Mouse (Mus musculus) MEL (cell line): ENCODE measurements around the gene 4930455H04Rik.

Source experiments
- CHD1 ChIP-seq: IDR thresholded peaks from 2 replicates; pipeline ENCODE4 v1.6.1; 2012; ENCODE audit warnings: low read depth, mild to moderate bottlenecking, inconsistent platforms, low read length, improper control_type of control experiment
- GABPA ChIP-seq: IDR thresholded peaks from 2 replicates; pipeline ENCODE4 v1.6.1; 2012; ENCODE audit warnings: low read depth, mild to moderate bottlenecking, inconsistent platforms, low read length, improper control_type of control experiment, moderate library complexity
- GATA1 ChIP-seq: IDR thresholded peaks from 2 replicates; pipeline ENCODE4 v1.6.1; 2011; ENCODE audit warnings: low read depth, low read length, improper control_type of control experiment
- HCFC1 ChIP-seq: IDR thresholded peaks from 2 replicates; pipeline ENCODE4 v1.6.1; 2012; ENCODE audit warnings: low read depth, mild to moderate bottlenecking, inconsistent platforms, low read length, improper control_type of control experiment, moderate library complexity
- JUND ChIP-seq: IDR thresholded peaks from 2 replicates; pipeline ENCODE4 v1.6.1; 2011; ENCODE audit warnings: low read depth, mild to moderate bottlenecking, improper control_type of control experiment, low read length
- MAZ ChIP-seq: IDR thresholded peaks from 2 replicates; pipeline ENCODE4 v1.6.1; 2012; ENCODE audit warnings: low read depth, mild to moderate bottlenecking, inconsistent platforms, low read length, improper control_type of control experiment
- MYC ChIP-seq: IDR thresholded peaks from 2 replicates; pipeline ENCODE4 v1.6.1; 2011; ENCODE audit warnings: low read depth, mild to moderate bottlenecking, low read length, improper control_type of control experiment, moderate library complexity
- ZNF384 ChIP-seq: IDR thresholded peaks from 2 replicates; pipeline ENCODE4 v1.6.1; 2012; ENCODE audit warnings: low read depth, mild to moderate bottlenecking, inconsistent platforms, low read length, improper control_type of control experiment

DNA sequence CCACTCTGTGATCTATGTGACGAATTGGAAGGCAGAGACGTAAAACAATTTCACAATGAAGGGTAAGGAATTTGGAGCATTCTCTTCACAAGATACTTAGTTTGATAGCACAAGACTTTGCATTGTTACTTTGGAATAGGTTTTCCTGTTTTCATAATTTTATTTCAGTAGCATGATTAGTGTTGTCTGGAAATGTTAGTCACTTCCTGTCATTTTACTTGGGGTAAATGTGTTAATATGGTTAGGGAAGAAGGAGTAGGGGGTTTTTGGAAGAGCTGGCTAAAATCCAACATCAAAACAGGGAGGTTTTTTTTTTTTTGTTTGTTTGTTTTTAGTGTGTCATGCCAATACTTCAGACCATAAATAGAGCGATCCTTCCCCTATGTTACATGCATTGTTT, 46.5 kb upstream of the 4930455H04Rik start:
- TF ChIP-seq HCFC1 (no peak), ZNF384 (no peak), JUND (no peak), GABPA (no peak), MAZ (no peak), MYC (no peak), GATA1 (no peak), CHD1 (no peak)
